Mouse (Mus musculus) stomach, postnatal 0 days (tissue): ENCODE measurements at regions not wholly inside any gene's neighbourhood (a gene's known extent, or its start where the extent isn't known, plus 50 kb on each side); places are given as distances from the start of the nearest gene placed in this dataset.

ENCODE experiments used
- CTCF ChIP-seq: IDR thresholded peaks from 2 replicates; pipeline ENCODE4 v1.5.1; 2016; ENCODE audit warnings: antibody characterized with exemption, low read depth, mild to moderate bottlenecking, moderate library complexity
- EP300 ChIP-seq: optimal IDR thresholded peaks from 2 replicates; pipeline ENCODE3; 2016; ENCODE audit warnings: antibody characterized with exemption

GRCm38 (mm10) chr11:117538732-117539131 is 54.6 kb downstream of the Gm11733 start:
- TF ChIP-seq CTCF (no peak), EP300 (no peak)
